Mouse (Mus musculus): ENCODE measurements at regions not wholly inside any gene's neighbourhood (a gene's known extent, or its start where the extent isn't known, plus 50 kb on each side); places are given as distances from the start of the nearest gene placed in this dataset.

DNA sequence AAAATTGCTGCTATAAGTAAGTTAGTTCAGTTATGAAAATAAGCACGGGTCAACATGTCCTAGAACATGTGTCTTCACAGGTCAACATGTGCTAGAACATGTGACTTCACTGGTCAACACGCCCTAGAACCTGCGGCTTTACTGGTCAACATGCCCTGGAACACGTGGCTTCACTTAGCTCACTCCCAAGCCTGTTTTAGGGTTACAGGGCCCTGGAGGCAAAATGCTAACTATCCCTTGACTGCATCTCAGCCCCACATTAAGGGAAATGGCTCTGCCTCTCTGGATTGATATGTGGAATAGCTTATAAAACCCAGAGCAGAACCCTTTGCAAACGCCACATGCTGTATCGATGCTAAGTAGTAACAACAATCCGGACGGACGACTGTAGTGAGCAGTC is 67.8 kb downstream of the Nkx6-1 start:
- no peak for DNase-seq (ENCODE audit: low read depth in 2 of 2, low spot score in 2 of 2)

GRCm38 (mm10) chr5:101591236-101591635 is 73.6 kb downstream of the Nkx6-1 start:
- DNase-seq (ENCODE audit: low read depth in 2 of 2, low spot score in 2 of 2) = no peak

DNA sequence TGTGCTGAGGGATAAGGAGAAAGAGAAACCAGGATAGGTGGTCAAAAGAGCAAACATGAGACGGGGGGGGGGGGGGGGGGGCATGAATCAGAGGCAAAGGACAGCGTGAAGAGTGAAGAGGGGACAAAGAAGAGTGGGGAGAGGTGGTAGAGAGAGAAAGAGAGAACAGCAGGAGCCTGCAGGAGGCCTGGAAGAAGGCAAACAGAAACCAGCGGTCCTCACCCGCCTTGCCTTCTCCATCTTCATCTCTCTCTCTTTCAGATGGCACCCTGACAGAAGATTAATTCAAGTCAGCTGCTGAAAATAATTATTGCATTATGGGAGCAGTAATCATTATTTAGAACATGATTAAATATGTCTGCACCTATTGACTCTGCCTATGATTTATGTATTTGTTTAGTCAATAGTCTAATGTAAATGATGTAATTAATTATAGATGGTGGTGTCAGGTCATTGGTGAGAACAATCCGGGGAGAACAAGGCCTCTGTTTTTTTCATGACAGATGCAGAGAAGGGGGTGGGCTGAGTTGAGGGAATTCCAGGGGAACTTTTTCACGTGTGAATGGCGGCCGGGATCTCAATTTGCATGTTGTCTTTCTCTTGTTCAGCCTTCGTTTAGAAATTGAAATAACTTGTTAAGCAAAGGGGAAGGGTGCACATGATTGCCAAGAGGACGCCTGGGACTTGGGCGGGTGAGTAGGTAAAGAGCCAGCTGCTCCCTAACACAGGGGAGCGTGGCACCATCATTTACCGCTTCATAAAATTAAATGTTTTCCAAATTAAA is 74.3 kb downstream of the Nkx6-1 start:
- no peak for DNase-seq (ENCODE audit: low read depth in 2 of 2, low spot score in 2 of 2)

DNA sequence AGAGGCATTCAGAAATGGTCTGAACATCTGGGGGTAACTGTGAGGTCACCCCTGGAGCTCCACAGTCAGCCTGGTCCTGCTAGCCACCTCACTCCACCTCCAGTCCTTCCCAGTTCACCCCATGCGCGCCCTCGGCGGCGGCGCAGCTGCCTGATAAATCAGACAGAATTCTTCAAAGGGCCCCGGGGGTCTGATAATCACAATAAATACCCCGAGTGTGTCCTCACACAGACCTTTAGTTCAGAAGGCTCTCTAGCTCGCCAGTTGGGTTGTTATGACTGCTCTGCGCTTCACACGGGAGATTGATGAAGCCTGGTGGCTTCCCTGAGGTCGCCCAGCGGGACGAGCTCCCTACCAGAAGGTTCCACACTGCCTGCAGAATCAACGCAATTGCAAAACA is 91.8 kb downstream of the Nkx6-1 start:
- no peak for DNase-seq (ENCODE audit: low read depth in 2 of 2, low spot score in 2 of 2)

DNA sequence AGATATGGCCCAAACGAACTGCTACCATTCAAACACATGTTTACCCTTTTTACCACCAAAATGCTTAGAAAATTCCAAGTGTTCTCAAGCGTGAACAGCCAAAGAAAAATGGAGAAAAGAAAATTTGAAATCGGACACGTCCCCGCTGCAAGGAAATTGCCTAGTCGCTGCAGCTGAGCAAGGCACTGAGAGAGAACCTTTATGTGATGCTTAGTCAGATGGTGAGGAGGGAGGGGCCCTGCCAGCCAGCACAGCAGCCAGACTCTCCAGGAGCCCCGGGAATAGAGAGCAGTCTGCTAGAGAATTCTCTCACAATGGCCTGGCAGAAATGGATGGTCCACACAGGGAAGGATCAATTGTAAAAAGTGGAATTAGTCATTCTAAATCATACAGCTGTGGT is 99.0 kb downstream of the Nkx6-1 start:
- no peak for DNase-seq (ENCODE audit: low read depth in 2 of 2, low spot score in 2 of 2)

- DNase-seq (ENCODE audit: low read depth in 2 of 2, low spot score in 2 of 2) = no peak
Measured at GRCm38 (mm10) chr5:101560366-101560765, 104.4 kb downstream of the Nkx6-1 start.

GRCm38 (mm10) chr5:101558279-101558987 is 106.4 kb downstream of the Nkx6-1 start:
- DNase-seq (ENCODE audit: low read depth in 2 of 2, low spot score in 2 of 2) = no peak

GRCm38 (mm10) chr5:101557156-101557555 is 107.6 kb downstream of the Nkx6-1 start:
- no peak for DNase-seq (ENCODE audit: low read depth in 2 of 2, low spot score in 2 of 2)

GRCm38 (mm10) chr5:101543326-101543725 is 121.5 kb downstream of the Nkx6-1 start:
- DNase-seq (ENCODE audit: low read depth in 2 of 2, low spot score in 2 of 2) = no peak

DNA sequence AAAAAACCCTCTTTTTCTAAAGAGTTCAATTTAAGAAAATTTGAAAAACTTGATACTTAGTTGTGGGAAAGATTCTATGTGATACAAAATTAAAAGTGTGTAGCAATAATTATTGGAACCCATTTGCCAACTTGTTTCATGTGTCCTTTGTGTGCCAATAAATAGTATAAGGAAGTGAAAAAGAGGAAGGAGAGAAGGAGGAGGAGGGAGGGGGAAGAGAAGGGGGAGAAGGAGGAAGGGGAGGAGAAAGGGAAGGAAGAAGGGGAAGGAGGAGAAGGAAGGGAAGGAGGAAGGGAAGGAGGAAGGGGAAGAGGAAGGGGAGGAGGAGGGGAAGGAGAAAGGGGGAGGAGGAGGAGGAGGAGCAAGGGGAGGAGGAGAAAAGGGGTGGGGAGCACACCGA is 125.0 kb downstream of the Nkx6-1 start:
- no peak for DNase-seq (ENCODE audit: low read depth in 2 of 2, low spot score in 2 of 2)

GRCm38 (mm10) chr5:101539254-101539549 is 125.6 kb downstream of the Nkx6-1 start:
- no peak for DNase-seq (ENCODE audit: low read depth in 2 of 2, low spot score in 2 of 2)

GRCm38 (mm10) chr5:101538410-101539253 is 126.2 kb downstream of the Nkx6-1 start:
- DNase-seq (ENCODE audit: low read depth in 2 of 2, low spot score in 2 of 2) = no peak

GRCm38 (mm10) chr5:101537518-101538380 is 127.0 kb downstream of the Nkx6-1 start:
- no peak for DNase-seq (ENCODE audit: low read depth in 2 of 2, low spot score in 2 of 2)

- DNase-seq (ENCODE audit: low read depth in 2 of 2, low spot score in 2 of 2) = no peak
Measured at GRCm38 (mm10) chr5:101535451-101535850, 129.3 kb downstream of the Nkx6-1 start.

GRCm38 (mm10) chr5:101525346-101525745 is 139.4 kb downstream of the Nkx6-1 start:
- no peak for DNase-seq (ENCODE audit: low read depth in 2 of 2, low spot score in 2 of 2)

- DNase-seq (ENCODE audit: low read depth in 2 of 2, low spot score in 2 of 2) = no peak
Measured at GRCm38 (mm10) chr5:101524670-101525069, 140.1 kb downstream of the Nkx6-1 start.

- DNase-seq (ENCODE audit: low read depth in 2 of 2, low spot score in 2 of 2) = no peak
Measured at GRCm38 (mm10) chr5:101523902-101524301, 140.9 kb downstream of the Nkx6-1 start.

GRCm38 (mm10) chr5:101523490-101523889 is 141.3 kb downstream of the Nkx6-1 start:
- DNase-seq (ENCODE audit: low read depth in 2 of 2, low spot score in 2 of 2) = no peak

GRCm38 (mm10) chr5:101520935-101521655 is 143.7 kb downstream of the Nkx6-1 start:
- DNase-seq (ENCODE audit: low read depth in 2 of 2, low spot score in 2 of 2) = no peak
